Comparison of ENCODE assay signal across 16 mouse cellular contexts in genomic region chr16:91640171-91640570, GRCm38 (mm10).
"Had no signal": no experiment of that assay in that cellular context is flagged by ENCODE, and none has a peak within 500 bp of the region (broad histone marks: within the 10 kb centered on the region; RNA-seq: fewer than 3 reads in every experiment).

No protein-coding gene starts in this region.

- H3K27ac ChIP-seq: kidney, postnatal 0 days; liver, embryonic 13.5 days; midbrain, embryonic 10.5 days; midbrain, embryonic 13.5 days; stomach, postnatal 0 days had no signal

- H3K4me3 ChIP-seq: liver, embryonic 13.5 days; megakaryocyte, embryonic 14.5 days; midbrain, embryonic 10.5 days; midbrain, embryonic 13.5 days had no signal

- ATAC-seq: intestine, postnatal 0 days; midbrain, embryonic 13.5 days; midbrain, embryonic 16.5 days had no signal

- DNase-seq: kidney, adult 2 months; kidney, postnatal 25 days; liver, embryonic 13.5 days; lung, adult 2 months; lung, postnatal 14 days; lung, postnatal 4 days; retina, postnatal 1 day; thymus, adult 18-20 months; thymus, postnatal 36 days had no signal
